ENCODE assay signal across 24 mouse cellular contexts in genomic region chr19:31713321-31713720, GRCm38 (mm10). TPM values are rescaled to one million over a fixed set of nuclear protein-coding genes. Genes with fewer than 3 reads are reported as not detected.
DNase-seq lines count a peak whose midpoint lies in the region; ATAC-seq and TF ChIP-seq lines count a peak whose summit lies in the region.
"Had no signal": no experiment of that assay in that cellular context is flagged by ENCODE, and none has a peak within 500 bp of the region (broad histone marks: within the 10 kb centered on the region; RNA-seq: fewer than 3 reads in every experiment).

No protein-coding gene starts in this region.

- ATAC-seq in Patski, result peak; percentile 96
- ATAC-seq: CD4-positive, CD25-positive, alpha-beta regulatory T cell, adult 4 months; forebrain, embryonic 13.5 days; forebrain, embryonic 15.5 days; forebrain, postnatal 0 days had no signal

- CTCF ChIA-PET in Patski (lab: Charles Lee), result no interaction called here

- POLR2A ChIA-PET in Patski (lab: Charles Lee), result no interaction called here

- TF ChIP-seq CTCF in Patski (IDR thresholded peaks at IDR 0.05), result no peak

- H3K27me3 ChIP-seq in Patski, result no peaks in the 10 kb centered on the region
- H3K27me3 ChIP-seq: CH12.LX; embryonic facial prominence, embryonic 12.5 days; forebrain, embryonic 13.5 days; forebrain, embryonic 15.5 days had no signal

- peak; percentile 7 for DNase-seq in embryo, embryonic 10 days (ENCODE audit: low spot score)
- DNase-seq in embryo, embryonic 9.5 days (ENCODE audit: extremely low spot score), result no peak
- DNase-seq in lung, postnatal 36 days, result peak; percentile 22
- DNase-seq in lung, postnatal 25 days (ENCODE audit: low spot score), result no peak
- DNase-seq in Muller cell, postnatal 12 days (ENCODE audit: inconsistent ontology term), result peak; percentile 79
- DNase-seq in Patski (ENCODE audit: low read depth, low spot score), result peak; percentile 12
- no peak for DNase-seq in adrenal gland, adult (ENCODE audit: inconsistent age in 2 of 2, low spot score in 1 of 2)
- DNase-seq in spleen, postnatal 4 days (ENCODE audit: low spot score in 2 of 2), result no peak
- DNase-seq: adrenal gland, adult 8-10 months; adrenal gland, postnatal 14 days; adrenal gland, postnatal 36 days; B cell, adult 2 months; cerebellum, adult 11-12 months; cerebellum, adult 2 months; cerebellum, adult 9-10 months; cerebellum, postnatal 10 days; cerebellum, postnatal 25 days; embryo, embryonic 11 days; forebrain, postnatal 0 days had no signal

- in situ Hi-C loops in Patski (cut with MboI; ENCODE audit: low pct_unique_long_range_greater_than_20kb), result no loop called here

RNA-seq across cellular contexts. Expression of gene Prkg1, which starts 51.5 kb away (rescaled TPM):
- polyA plus RNA-seq in Patski (2021), result not detected

Comparison
In these comparisons a context has a peak if more than half of its experiments do, and no peak if none do; other contexts are left out.
1. DNase-seq: peak in embryo, embryonic 10 days (single experiment), lung, postnatal 36 days (single experiment), Muller cell, postnatal 12 days (single experiment) and Patski (single experiment); none in embryo, embryonic 9.5 days (single experiment), lung, postnatal 25 days (single experiment), adrenal gland, adult (0 of 2) and spleen, postnatal 4 days (0 of 2).